Comparison of ENCODE assay signal across 17 mouse cellular contexts in the genomic region with DNA sequence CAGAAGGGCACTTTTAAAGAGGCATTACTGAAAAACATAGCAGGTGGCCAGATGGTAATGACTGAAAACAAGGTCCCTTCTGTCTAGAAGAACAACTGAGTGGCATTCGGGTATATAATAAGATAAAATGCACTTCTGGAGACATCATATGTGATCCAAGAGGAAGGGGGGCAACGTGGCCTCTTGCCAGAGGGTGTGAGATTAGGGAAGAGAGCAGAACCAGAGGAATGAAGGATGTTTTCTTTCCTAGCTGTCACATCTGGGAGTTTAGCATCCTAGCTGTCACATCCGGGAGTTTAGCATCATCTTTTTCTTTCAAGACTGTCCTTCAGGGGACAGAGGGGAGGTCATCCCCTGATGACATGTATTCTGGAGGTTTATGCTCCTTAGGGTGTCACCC. TPM values are rescaled to one million over a fixed set of nuclear protein-coding genes. Genes with fewer than 3 reads are reported as not detected.
"Had no signal": no experiment of that assay in that cellular context is flagged by ENCODE, and none has a peak within 500 bp of the region (broad histone marks: within the 10 kb centered on the region; RNA-seq: fewer than 3 reads in every experiment).

No protein-coding gene starts in this region.

- H3K27me3 ChIP-seq: kidney, embryonic 15.5 days; liver, embryonic 13.5 days; midbrain, embryonic 15.5 days had no signal

- H3K9me3 ChIP-seq: kidney, embryonic 15.5 days; liver, embryonic 13.5 days; midbrain, embryonic 15.5 days had no signal

- H3K9ac ChIP-seq: kidney, embryonic 15.5 days; liver, embryonic 13.5 days; midbrain, embryonic 15.5 days had no signal

- H3K36me3 ChIP-seq: kidney, embryonic 15.5 days; liver, embryonic 13.5 days; midbrain, embryonic 15.5 days had no signal

- H3K4me2 ChIP-seq: kidney, embryonic 15.5 days; liver, embryonic 13.5 days; midbrain, embryonic 11.5 days; midbrain, embryonic 15.5 days had no signal

- H3K4me3 ChIP-seq: kidney, embryonic 15.5 days; liver, embryonic 13.5 days; midbrain, embryonic 15.5 days; myocyte had no signal

- ATAC-seq: midbrain, embryonic 15.5 days had no signal

- DNase-seq: kidney, adult 8-10 months; kidney, postnatal 10 days; kidney, postnatal 36 days; liver, embryonic 13.5 days; lung, adult 2 months; lung, postnatal 14 days; lung, postnatal 4 days; thymus, adult 18-20 months; thymus, postnatal 36 days had no signal

- H3K4me1 ChIP-seq: kidney, embryonic 15.5 days; liver, embryonic 13.5 days; midbrain, embryonic 15.5 days had no signal

- H3K27ac ChIP-seq: kidney, embryonic 15.5 days; liver, embryonic 13.5 days; midbrain, embryonic 15.5 days had no signal

RNA-seq across cellular contexts. Expression of gene Lrrc55, which starts 32.6 kb away (rescaled TPM):
- total RNA-seq: liver, adult 2 months; megakaryocyte progenitor cell, adult 5-6 weeks; megakaryocyte-erythroid progenitor cell, adult 5-6 weeks; monocyte, adult 5-6 weeks had no signal
- polyA plus RNA-seq: liver, adult 2 months had no signal
